Mouse (Mus musculus): Measurements from ENCODE around the gene Elp6. TPM values are rescaled to one million over a fixed set of nuclear protein-coding genes. Genes with fewer than 3 reads are reported as not detected.
"Not testable (repeated sequence)": the region's sequence is repeated elsewhere in the genome, so short reads cannot be mapped to it uniquely, and the experiment has no call there.

Elp6 gene
- polyA plus RNA-seq, 1 experiment from 2014 or later = 10.1 TPM

DNA sequence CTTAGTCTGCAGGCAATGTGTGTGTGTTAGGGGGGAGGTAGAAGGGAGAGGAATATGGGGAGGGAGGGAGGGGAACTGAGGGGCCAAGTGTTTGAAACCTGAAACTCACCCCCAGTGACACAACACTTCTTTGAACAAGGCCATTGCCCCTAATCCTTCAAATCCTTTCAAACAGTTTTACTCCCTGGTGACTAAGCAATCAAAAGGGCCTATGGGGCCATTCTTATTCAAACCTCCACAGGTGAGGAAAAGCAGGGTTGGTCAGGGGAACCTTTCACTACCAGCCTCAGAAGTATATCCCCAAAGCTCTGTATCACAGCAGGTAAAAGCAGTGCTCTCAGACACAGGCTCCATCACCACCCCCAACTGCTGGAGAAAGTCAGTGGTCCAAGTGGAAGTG is 18.0 kb downstream of the Elp6 start:
- no peaks in the 10 kb centered on the region for H3K4me1 ChIP-seq (replicated peaks; ENCODE audit: control insufficient read depth, insufficient read depth)
- no peak for ATAC-seq (ENCODE audit: low FRiP score, low TSS enrichment)
- no peaks in the 10 kb centered on the region for H3K9me3 ChIP-seq (ENCODE audit: control insufficient read depth, low read length)
- TF ChIP-seq EP300 (optimal IDR thresholded peaks at IDR 0.05) (no peak), CTCF (IDR thresholded peaks at IDR 0.05; ENCODE audit: low read depth) (no peak)
- H3K27me3 ChIP-seq (ENCODE audit: control insufficient read depth, insufficient read depth, low read length) = no peaks in the 10 kb centered on the region
- no peak overlapping the region for H3K4me3 ChIP-seq (ENCODE audit: low read depth, low read length)
- no peak overlapping the region for H3K4me2 ChIP-seq (replicated peaks; ENCODE audit: low read depth)
- no peak for DNase-seq (ENCODE audit: low spot score)
- H3K27ac ChIP-seq (replicated peaks) = no peak overlapping the region
- no peak overlapping the region for H3K9ac ChIP-seq (ENCODE audit: low read length)
- H3K36me3 ChIP-seq (ENCODE audit: control insufficient read depth, insufficient read depth, low read length) = no peaks in the 10 kb centered on the region

GRCm38 (mm10) chr9:110324181-110324580 is 19.2 kb downstream of the Elp6 start:
- no peak for TF ChIP-seq CTCF (IDR thresholded peaks at IDR 0.05; ENCODE audit: low read depth)
- H3K27me3 ChIP-seq (ENCODE audit: control insufficient read depth, insufficient read depth, low read length) = no peaks in the 10 kb centered on the region
- H3K4me2 ChIP-seq (replicated peaks; ENCODE audit: low read depth) = no peak overlapping the region
- no peaks in the 10 kb centered on the region for H3K9me3 ChIP-seq (ENCODE audit: control insufficient read depth, low read length)
- ATAC-seq (ENCODE audit: low FRiP score, low TSS enrichment) = no peak
- H3K36me3 ChIP-seq (ENCODE audit: control insufficient read depth, insufficient read depth, low read length) = no peaks in the 10 kb centered on the region
- H3K9ac ChIP-seq (ENCODE audit: low read length) = no peak overlapping the region
- H3K27ac ChIP-seq (replicated peaks) = no peak overlapping the region
- no peaks in the 10 kb centered on the region for H3K4me1 ChIP-seq (replicated peaks; ENCODE audit: control insufficient read depth, insufficient read depth)
- DNase-seq (ENCODE audit: low spot score) = no peak
- WGBS = 83% methylated on average over 1 of the region's 1 CpGs
- no peak overlapping the region for H3K4me3 ChIP-seq (ENCODE audit: low read depth, low read length)

DNA sequence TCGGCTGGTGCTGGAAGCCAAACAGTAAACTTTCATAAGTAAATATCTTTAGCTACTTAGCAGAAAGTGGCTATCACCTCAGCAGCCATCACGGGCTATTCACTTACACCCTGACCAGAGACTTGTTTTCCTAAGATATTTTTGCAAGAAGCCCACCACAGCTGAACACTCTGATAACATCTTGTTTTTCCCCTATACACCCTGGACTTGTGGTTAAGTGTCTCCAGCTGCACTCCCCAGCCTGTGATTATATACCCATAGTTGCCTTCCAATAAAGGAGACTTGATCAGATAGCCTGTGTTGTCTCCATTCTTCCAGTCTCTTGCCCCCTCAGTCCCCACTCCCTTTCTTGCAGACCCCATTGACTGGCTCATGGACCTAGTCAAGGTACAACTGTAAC is 23.2 kb downstream of the Elp6 start:
- H3K27me3 ChIP-seq (ENCODE audit: control insufficient read depth, insufficient read depth, low read length) = no peaks in the 10 kb centered on the region
- no peak overlapping the region for H3K4me2 ChIP-seq (replicated peaks; ENCODE audit: low read depth)
- no peaks in the 10 kb centered on the region for H3K9me3 ChIP-seq (ENCODE audit: control insufficient read depth, low read length)
- H3K4me1 ChIP-seq (replicated peaks; ENCODE audit: control insufficient read depth, insufficient read depth) = no peaks in the 10 kb centered on the region
- DNase-seq (ENCODE audit: low spot score) = no peak
- H3K4me3 ChIP-seq (ENCODE audit: low read depth, low read length) = no peak overlapping the region
- no peaks in the 10 kb centered on the region for H3K36me3 ChIP-seq (ENCODE audit: control insufficient read depth, insufficient read depth, low read length)
- H3K27ac ChIP-seq (replicated peaks) = no peak overlapping the region
- TF ChIP-seq EP300 (optimal IDR thresholded peaks at IDR 0.05) (no peak), CTCF (IDR thresholded peaks at IDR 0.05; ENCODE audit: low read depth) (no peak)
- 66% methylated on average over 2 of the region's 2 CpGs for WGBS
- H3K9ac ChIP-seq (ENCODE audit: low read length) = no peak overlapping the region
- ATAC-seq (ENCODE audit: low FRiP score, low TSS enrichment) = no peak

DNA sequence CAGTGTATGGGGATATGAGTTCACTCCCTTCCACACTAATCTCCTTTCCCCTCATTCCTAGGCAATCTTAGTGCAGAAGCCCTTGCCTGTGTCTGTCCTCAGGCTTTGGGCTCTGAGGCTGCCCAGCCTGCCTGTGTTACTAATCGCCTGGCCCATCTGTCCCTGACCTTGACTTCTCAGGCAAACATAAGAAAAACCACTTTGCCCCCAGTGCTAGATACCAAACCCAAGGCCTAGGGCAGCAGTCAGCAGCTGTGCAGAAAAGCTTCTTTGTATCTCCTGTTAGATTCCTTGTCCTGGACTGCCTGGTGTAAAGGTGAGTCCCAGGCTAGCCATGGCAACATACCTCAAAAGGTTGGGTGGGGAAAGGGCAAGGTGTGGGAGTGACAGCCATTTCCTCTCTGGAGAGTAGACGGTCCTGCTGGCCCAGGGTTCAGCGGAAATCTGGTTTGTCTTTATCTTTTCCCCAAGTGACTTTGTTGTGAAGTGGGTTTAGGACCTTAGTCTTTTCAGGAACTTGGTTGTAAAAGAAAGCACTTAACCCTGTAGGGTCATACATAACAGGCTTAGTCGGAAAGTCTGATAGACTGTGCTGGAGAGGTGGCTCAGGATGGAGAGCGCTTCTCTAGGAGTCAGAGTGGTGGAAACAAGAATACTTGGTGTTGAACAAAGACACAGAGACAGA is 24.1 kb downstream of the Elp6 start:
- Histone ChIP-seq H3K36me3 (ENCODE audit: control insufficient read depth, insufficient read depth, low read length) (no peaks in the 10 kb centered on the region), H3K4me2 (replicated peaks; ENCODE audit: low read depth) (no peak overlapping the region), H3K9ac (ENCODE audit: low read length) (no peak overlapping the region), H3K9me3 (ENCODE audit: control insufficient read depth, low read length) (no peaks in the 10 kb centered on the region), H3K4me3 (ENCODE audit: low read depth, low read length) (no peak overlapping the region), H3K4me1 (replicated peaks; ENCODE audit: control insufficient read depth, insufficient read depth) (no peaks in the 10 kb centered on the region), H3K27me3 (ENCODE audit: control insufficient read depth, insufficient read depth, low read length) (no peaks in the 10 kb centered on the region), H3K27ac (replicated peaks) (no peak overlapping the region)
- TF ChIP-seq EP300 (optimal IDR thresholded peaks at IDR 0.05) (no peak), CTCF (IDR thresholded peaks at IDR 0.05; ENCODE audit: low read depth) (no peak)
- DNase-seq (ENCODE audit: low spot score) = no peak
- no peak for ATAC-seq (ENCODE audit: low FRiP score, low TSS enrichment)
- WGBS = 53% methylated on average over 5 of the region's 5 CpGs

DNA sequence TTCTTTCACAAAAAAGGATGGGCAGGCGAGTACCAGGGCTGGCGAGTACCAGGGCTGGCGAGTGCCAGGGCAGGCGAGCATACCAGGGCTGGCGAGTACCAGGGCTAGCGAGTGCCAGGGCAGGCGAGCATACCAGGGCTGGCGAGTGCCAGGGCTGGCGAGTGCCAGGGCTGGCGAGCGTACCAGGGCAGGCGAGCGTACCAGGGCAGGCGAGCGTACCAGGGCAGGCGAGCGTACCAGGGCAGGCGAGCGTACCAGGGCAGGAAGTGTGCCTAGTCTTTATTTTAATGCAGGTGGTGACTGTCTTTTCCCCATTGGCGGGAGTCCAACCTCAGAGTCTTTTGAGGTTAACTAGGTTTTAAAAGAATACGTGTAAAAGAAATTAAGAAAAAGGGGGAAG is 24.7 kb downstream of the Elp6 start:
- H3K4me1 ChIP-seq (replicated peaks; ENCODE audit: control insufficient read depth, insufficient read depth) = no peaks in the 10 kb centered on the region
- DNase-seq (ENCODE audit: low spot score) = no peak
- TF ChIP-seq EP300 (optimal IDR thresholded peaks at IDR 0.05) = no peak
- TF ChIP-seq CTCF (IDR thresholded peaks at IDR 0.05; ENCODE audit: low read depth) = no peak
- H3K27ac ChIP-seq (replicated peaks) = no peak overlapping the region
- no peak for ATAC-seq (ENCODE audit: low FRiP score, low TSS enrichment)
- no peaks in the 10 kb centered on the region for H3K27me3 ChIP-seq (ENCODE audit: control insufficient read depth, insufficient read depth, low read length)
- WGBS = 63% methylated on average over 21 of the region's 21 CpGs
- no peak overlapping the region for H3K9ac ChIP-seq (ENCODE audit: low read length)
- H3K36me3 ChIP-seq (ENCODE audit: control insufficient read depth, insufficient read depth, low read length) = no peaks in the 10 kb centered on the region
- H3K4me3 ChIP-seq (ENCODE audit: low read depth, low read length) = no peak overlapping the region
- no peak overlapping the region for H3K4me2 ChIP-seq (replicated peaks; ENCODE audit: low read depth)
- H3K9me3 ChIP-seq (ENCODE audit: control insufficient read depth, low read length) = no peaks in the 10 kb centered on the region

DNA sequence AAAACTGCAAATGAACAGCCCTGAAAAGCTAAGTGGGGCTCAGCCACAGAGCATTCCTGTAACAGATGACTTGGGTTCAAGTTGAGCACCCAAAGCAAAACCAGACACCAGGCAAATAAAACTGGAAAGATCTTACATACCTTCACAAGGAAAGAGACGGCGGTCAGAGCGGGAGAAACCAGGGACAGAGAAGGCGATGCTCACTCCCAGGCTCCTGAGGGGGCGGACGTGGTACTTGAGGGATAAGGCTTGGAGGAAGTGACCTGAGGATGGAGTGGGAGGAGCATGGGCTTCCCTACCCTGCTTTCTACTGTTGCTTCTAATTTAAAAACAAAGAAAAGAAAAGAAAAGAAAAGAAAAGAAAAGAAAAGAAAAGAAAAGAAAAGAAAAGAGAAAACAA is 25.4 kb downstream of the Elp6 start:
- Histone ChIP-seq H3K9me3 (ENCODE audit: control insufficient read depth, low read length) (no peaks in the 10 kb centered on the region), H3K9ac (ENCODE audit: low read length) (no peak overlapping the region), H3K27ac (replicated peaks) (no peak overlapping the region), H3K4me1 (replicated peaks; ENCODE audit: control insufficient read depth, insufficient read depth) (no peaks in the 10 kb centered on the region), H3K4me2 (replicated peaks; ENCODE audit: low read depth) (no peak overlapping the region), H3K27me3 (ENCODE audit: control insufficient read depth, insufficient read depth, low read length) (no peaks in the 10 kb centered on the region), H3K4me3 (ENCODE audit: low read depth, low read length) (no peak overlapping the region), H3K36me3 (ENCODE audit: control insufficient read depth, insufficient read depth, low read length) (no peaks in the 10 kb centered on the region)
- DNase-seq (ENCODE audit: low spot score) = no peak
- no peak for ATAC-seq (ENCODE audit: low FRiP score, low TSS enrichment)
- 47% methylated on average over 6 of the region's 6 CpGs for WGBS
- TF ChIP-seq CTCF (IDR thresholded peaks at IDR 0.05; ENCODE audit: low read depth) (no peak), EP300 (optimal IDR thresholded peaks at IDR 0.05) (no peak)

- 84% methylated on average over 5 of the region's 5 CpGs for WGBS
- not testable (repeated sequence) for ATAC-seq (ENCODE audit: low FRiP score, low TSS enrichment)
These were observed 25.9 kb downstream of the Elp6 start for GRCm38 (mm10) chr9:110330913-110331312.

More at GRCm38 (mm10) chr9:110330913-110331312, 25.9 kb downstream of the Elp6 start:
- not testable (repeated sequence) for H3K4me3 ChIP-seq (ENCODE audit: low read depth, low read length); H3K36me3 ChIP-seq (ENCODE audit: control insufficient read depth, insufficient read depth, low read length); H3K27ac ChIP-seq (replicated peaks); H3K9ac ChIP-seq (ENCODE audit: low read length); H3K27me3 ChIP-seq (ENCODE audit: control insufficient read depth, insufficient read depth, low read length); H3K9me3 ChIP-seq (ENCODE audit: control insufficient read depth, low read length); H3K4me2 ChIP-seq (replicated peaks; ENCODE audit: low read depth); H3K4me1 ChIP-seq (replicated peaks; ENCODE audit: control insufficient read depth, insufficient read depth); DNase-seq (ENCODE audit: low spot score)

Data from stomach, postnatal 0 days (tissue).